Mouse (Mus musculus) forebrain, embryonic 15.5 days (tissue): ENCODE measurements at regions not wholly inside any gene's neighbourhood (a gene's known extent, or its start where the extent isn't known, plus 50 kb on each side); places are given as distances from the start of the nearest gene placed in this dataset.

Experiments used
- ATAC-seq: fragments of 200-750 bp; cut with Nextera tagmentation; replicated peaks from 2 replicates; pipeline ENCODE4 v1.8.0; 2017; ENCODE audit warnings: mild to moderate bottlenecking, moderate TSS enrichment, moderate library complexity
- H3K27ac ChIP-seq: fragments of 300-500 bp; sonication (generic); replicated peaks from 2 replicates; pipeline ENCODE4 v1.5.1; 2015; ENCODE audit warnings: mild to moderate bottlenecking, inconsistent platforms
- H3K27me3 ChIP-seq: fragments of 300-500 bp; sonication (generic); 2 replicates; pipeline ENCODE4 v1.6.1; 2015; ENCODE audit warnings: inconsistent platforms
- H3K36me3 ChIP-seq: fragments of 300-500 bp; sonication (generic); 2 replicates; pipeline ENCODE4 v1.6.1; 2015; ENCODE audit warnings: mild to moderate bottlenecking, inconsistent platforms
- H3K4me1 ChIP-seq: fragments of 300-500 bp; sonication (generic); 2 replicates; pipeline ENCODE4 v1.6.1; 2015; ENCODE audit warnings: inconsistent platforms
- H3K4me2 ChIP-seq: fragments of 300-500 bp; sonication (generic); replicated peaks from 2 replicates; pipeline ENCODE4 v1.6.1; 2015; ENCODE audit warnings: mild to moderate bottlenecking, inconsistent platforms
- H3K4me3 ChIP-seq: fragments of 300-500 bp; sonication (generic); 2 replicates; pipeline ENCODE4 v1.5.1; 2015; ENCODE audit warnings: mild to moderate bottlenecking, inconsistent platforms
- H3K9ac ChIP-seq: fragments of 300-500 bp; sonication (generic); replicated peaks from 2 replicates; pipeline ENCODE4 v1.6.1; 2015; ENCODE audit warnings: mild to moderate bottlenecking, inconsistent platforms
- H3K9me3 ChIP-seq: fragments of 300-500 bp; sonication (generic); 2 replicates; pipeline ENCODE4 v1.6.1; 2016; ENCODE audit warnings: inconsistent platforms
- WGBS: fragments of 180-500 bp; shearing (Covaris S2); methylation state at CpG from one replicate; pipeline ENCODE4 v1.1.7; 2015; ENCODE audit warnings: mixed read lengths; 5-methylcytosine and 5-hydroxymethylcytosine counted together

- Histone ChIP-seq H3K4me1 (no peaks in the 10 kb centered on the region), H3K4me2 (no peak overlapping the region), H3K27me3 (no peaks in the 10 kb centered on the region), H3K9me3 (no peaks in the 10 kb centered on the region), H3K9ac (no peak overlapping the region), H3K27ac (no peak overlapping the region), H3K36me3 (no peaks in the 10 kb centered on the region), H3K4me3 (no peak overlapping the region)
- 78% methylated on average over 3 of the region's 3 CpGs for WGBS
- no peak for ATAC-seq
Observed at GRCm38 (mm10) chr2:45623056-45623455, 505.9 kb upstream of the Zeb2 start.

GRCm38 (mm10) chr2:45608926-45609325 is 491.7 kb upstream of the Zeb2 start:
- no peaks in the 10 kb centered on the region for H3K9me3 ChIP-seq
- H3K9ac ChIP-seq, result no peak overlapping the region
- H3K4me3 ChIP-seq, result no peak overlapping the region
- no peaks in the 10 kb centered on the region for H3K27me3 ChIP-seq
- no peak overlapping the region for H3K4me2 ChIP-seq
- 96% methylated on average over 1 of the region's 1 CpGs for WGBS
- H3K36me3 ChIP-seq, result no peaks in the 10 kb centered on the region
- ATAC-seq, result no peak
- no peaks in the 10 kb centered on the region for H3K4me1 ChIP-seq
- H3K27ac ChIP-seq, result no peak overlapping the region

GRCm38 (mm10) chr2:45607393-45607792 is 490.2 kb upstream of the Zeb2 start:
- H3K27me3 ChIP-seq, result no peaks in the 10 kb centered on the region
- ATAC-seq, result no peak

GRCm38 (mm10) chr2:45601332-45601900 is 484.2 kb upstream of the Zeb2 start:
- Histone ChIP-seq H3K36me3 (no peaks in the 10 kb centered on the region), H3K9me3 (no peaks in the 10 kb centered on the region), H3K4me2 (no peak overlapping the region), H3K9ac (no peak overlapping the region), H3K27ac (no peak overlapping the region), H3K4me1 (no peaks in the 10 kb centered on the region), H3K27me3 (no peaks in the 10 kb centered on the region), H3K4me3 (no peak overlapping the region)
- WGBS, result 91% methylated on average over 5 of the region's 6 CpGs
- no peak for ATAC-seq

More at GRCm38 (mm10) chr2:45607393-45607792, 490.2 kb upstream of the Zeb2 start:
- no peak overlapping the region for H3K9ac ChIP-seq
- no peak overlapping the region for H3K4me2 ChIP-seq
- H3K27ac ChIP-seq, result no peak overlapping the region
- H3K4me3 ChIP-seq, result no peak overlapping the region
- H3K9me3 ChIP-seq, result no peaks in the 10 kb centered on the region
- H3K36me3 ChIP-seq, result no peaks in the 10 kb centered on the region
- H3K4me1 ChIP-seq, result no peaks in the 10 kb centered on the region

GRCm38 (mm10) chr2:45593765-45594164 is 476.6 kb upstream of the Zeb2 start:
- WGBS, result 91% methylated on average over 4 of the region's 4 CpGs

GRCm38 (mm10) chr2:45590980-45591379 is 473.8 kb upstream of the Zeb2 start:
- Histone ChIP-seq H3K4me2 (no peak overlapping the region), H3K4me3 (no peak overlapping the region), H3K4me1 (peaks cover 9% of the 10 kb centered on the region; the same call in 1 of the 2 replicates), H3K36me3 (no peaks in the 10 kb centered on the region), H3K9me3 (no peaks in the 10 kb centered on the region), H3K9ac (no peak overlapping the region), H3K27me3 (no peaks in the 10 kb centered on the region), H3K27ac (no peak overlapping the region)
- no peak for ATAC-seq
- 87% methylated on average over 1 of the region's 1 CpGs for WGBS

More at GRCm38 (mm10) chr2:45593765-45594164, 476.6 kb upstream of the Zeb2 start:
- no peak overlapping the region for H3K4me3 ChIP-seq
- H3K9me3 ChIP-seq, result no peaks in the 10 kb centered on the region
- no peaks in the 10 kb centered on the region for H3K27me3 ChIP-seq
- no peak overlapping the region for H3K9ac ChIP-seq
- no peak overlapping the region for H3K4me2 ChIP-seq
- no peak overlapping the region for H3K27ac ChIP-seq
- no peaks in the 10 kb centered on the region for H3K36me3 ChIP-seq
- no peak for ATAC-seq
- H3K4me1 ChIP-seq, result no peaks in the 10 kb centered on the region

- Histone ChIP-seq H3K4me1 (peaks cover 10% of the 10 kb centered on the region; the same call in 1 of the 2 replicates), H3K36me3 (no peaks in the 10 kb centered on the region), H3K4me2 (no peak overlapping the region), H3K9me3 (no peaks in the 10 kb centered on the region), H3K27me3 (no peaks in the 10 kb centered on the region), H3K27ac (no peak overlapping the region), H3K9ac (no peak overlapping the region), H3K4me3 (no peak overlapping the region)
- 84% methylated on average over 2 of the region's 2 CpGs for WGBS
- ATAC-seq, result no peak
Observed at GRCm38 (mm10) chr2:45588248-45588647, 471.1 kb upstream of the Zeb2 start.

- ATAC-seq, result no peak
- Histone ChIP-seq H3K27me3 (no peaks in the 10 kb centered on the region), H3K4me3 (no peak overlapping the region), H3K27ac (no peak overlapping the region), H3K4me2 (no peak overlapping the region), H3K4me1 (peaks cover 10% of the 10 kb centered on the region; the same call in 1 of the 2 replicates), H3K9ac (no peak overlapping the region), H3K36me3 (no peaks in the 10 kb centered on the region), H3K9me3 (no peaks in the 10 kb centered on the region)
- WGBS, result 65% methylated on average over 1 of the region's 1 CpGs
Observed at GRCm38 (mm10) chr2:45586588-45587200, 469.5 kb upstream of the Zeb2 start.

- ATAC-seq, result no peak
- WGBS, result 91% methylated on average over 4 of the region's 4 CpGs
- H3K27ac ChIP-seq, result no peak overlapping the region
- H3K9me3 ChIP-seq, result no peaks in the 10 kb centered on the region
- no peak overlapping the region for H3K9ac ChIP-seq
- 0 out of 2 replicates have a peak, but pooled peaks cover 4% of the 10 kb centered on the region for H3K4me1 ChIP-seq
- no peaks in the 10 kb centered on the region for H3K27me3 ChIP-seq
- no peaks in the 10 kb centered on the region for H3K36me3 ChIP-seq
- H3K4me3 ChIP-seq, result no peak overlapping the region
- no peak overlapping the region for H3K4me2 ChIP-seq
Observed at GRCm38 (mm10) chr2:45581549-45581925, 464.3 kb upstream of the Zeb2 start.

- Histone ChIP-seq H3K27me3 (no peaks in the 10 kb centered on the region), H3K4me1 (0 out of 2 replicates have a peak, but pooled peaks cover under 1% of the 10 kb centered on the region), H3K4me2 (no peak overlapping the region), H3K4me3 (no peak overlapping the region), H3K9ac (no peak overlapping the region), H3K36me3 (no peaks in the 10 kb centered on the region), H3K9me3 (no peaks in the 10 kb centered on the region), H3K27ac (no peak overlapping the region)
- no peak for ATAC-seq
- WGBS, result 71% methylated on average over 8 of the region's 8 CpGs
Observed at GRCm38 (mm10) chr2:45580838-45581548, 463.8 kb upstream of the Zeb2 start.

- H3K4me2 ChIP-seq, result no peak overlapping the region
- no peak for ATAC-seq
- no peak overlapping the region for H3K4me3 ChIP-seq
- no peaks in the 10 kb centered on the region for H3K36me3 ChIP-seq
- WGBS, result 86% methylated on average over 3 of the region's 3 CpGs
- no peak overlapping the region for H3K27ac ChIP-seq
- no peaks in the 10 kb centered on the region for H3K9me3 ChIP-seq
- H3K27me3 ChIP-seq, result no peaks in the 10 kb centered on the region
- no peaks in the 10 kb centered on the region for H3K4me1 ChIP-seq
- no peak overlapping the region for H3K9ac ChIP-seq
Observed at GRCm38 (mm10) chr2:45572906-45573305, 455.7 kb upstream of the Zeb2 start.

- Histone ChIP-seq H3K9ac (no peak overlapping the region), H3K36me3 (no peaks in the 10 kb centered on the region), H3K27me3 (no peaks in the 10 kb centered on the region), H3K4me1 (no peaks in the 10 kb centered on the region), H3K4me3 (no peak overlapping the region), H3K27ac (no peak overlapping the region), H3K4me2 (no peak overlapping the region), H3K9me3 (no peaks in the 10 kb centered on the region)
- no peak for ATAC-seq
- 90% methylated on average over 4 of the region's 4 CpGs for WGBS
Observed at GRCm38 (mm10) chr2:45554707-45555106, 437.5 kb upstream of the Zeb2 start.
